Mouse (Mus musculus) cortical plate, adult 2 months (tissue): ENCODE measurements around the gene Ssbp4.

Experiments used
- CTCF ChIP-seq: fragments of 200-500 bp; IDR thresholded peaks from 2 replicates; pipeline ENCODE4 v1.5.1; 2011; ENCODE audit warnings: mild to moderate bottlenecking, control low read depth, low read length; ENCODE audit not compliant: insufficient read depth; ENCODE audit errors: extremely low read depth
- POLR2A ChIP-seq: fragments of 200-500 bp; IDR thresholded peaks from 2 replicates; pipeline ENCODE4 v1.6.1; 2011; ENCODE audit warnings: mild to moderate bottlenecking, low read length, control low read depth; ENCODE audit not compliant: insufficient read depth; ENCODE audit errors: extremely low read depth

GRCm38 (mm10) chr8:70607898-70608748 is 549 bp downstream of the Ssbp4 start:
- TF ChIP-seq POLR2A (no peak), CTCF (no peak)
